Mouse (Mus musculus) frontal cortex, adult (tissue): ENCODE measurements around the gene Fat2.
A peak's percentile ranks its signal among the peaks of the same experiment; 100 is the strongest.

ENCODE experiments used
- ATAC-seq: cut with Nextera tagmentation; 2 replicates; pipeline ENCODE4 v1.9.2; 2017; ENCODE audit warnings: mild to moderate bottlenecking, moderate library complexity, mixed read lengths; ENCODE audit not compliant: low TSS enrichment

Fat2 gene

DNA sequence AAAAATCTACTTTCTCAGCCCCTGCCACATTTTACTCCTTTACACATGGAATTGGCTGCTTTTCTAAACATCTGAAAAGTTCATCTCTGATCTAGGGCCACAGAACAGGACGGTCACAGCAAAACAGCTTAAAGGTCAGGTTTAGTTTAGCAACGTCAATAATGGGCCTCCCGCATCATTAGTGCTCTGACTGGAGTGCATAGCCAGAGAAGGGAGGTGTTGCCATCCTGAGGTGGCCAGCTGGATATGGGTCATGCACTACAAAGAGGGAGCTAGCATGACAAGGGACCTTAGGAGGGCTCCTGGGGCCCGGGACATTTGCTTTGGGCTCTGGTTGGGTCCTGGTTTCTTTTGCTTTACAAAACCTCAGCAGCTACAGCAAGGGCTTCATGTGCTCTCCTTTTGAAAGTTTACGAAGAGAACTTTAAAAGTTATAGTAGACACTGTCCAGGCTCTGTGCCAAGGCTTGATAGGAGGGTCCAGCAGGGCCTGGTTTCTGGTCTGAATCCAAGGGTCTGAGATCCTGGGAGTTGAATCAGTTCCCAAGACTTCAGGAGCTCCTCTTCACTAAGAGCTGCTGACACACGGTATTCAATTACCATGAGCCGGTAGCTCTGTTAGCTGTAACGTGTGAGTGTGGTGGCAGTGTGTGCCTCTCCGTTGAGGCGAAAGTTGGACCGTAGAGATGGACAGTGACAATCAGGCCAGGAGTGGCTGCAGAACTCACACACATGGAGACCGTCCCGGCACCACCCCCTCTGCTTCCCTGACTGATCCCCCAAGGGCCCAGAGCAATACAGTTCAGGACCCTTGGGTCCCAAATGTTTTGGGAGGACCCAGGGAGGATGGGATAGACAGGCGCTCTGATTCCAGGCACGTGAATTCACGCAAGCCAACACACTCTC, 6.2 kb downstream of the Fat2 start:
- ATAC-seq: no peak

DNA sequence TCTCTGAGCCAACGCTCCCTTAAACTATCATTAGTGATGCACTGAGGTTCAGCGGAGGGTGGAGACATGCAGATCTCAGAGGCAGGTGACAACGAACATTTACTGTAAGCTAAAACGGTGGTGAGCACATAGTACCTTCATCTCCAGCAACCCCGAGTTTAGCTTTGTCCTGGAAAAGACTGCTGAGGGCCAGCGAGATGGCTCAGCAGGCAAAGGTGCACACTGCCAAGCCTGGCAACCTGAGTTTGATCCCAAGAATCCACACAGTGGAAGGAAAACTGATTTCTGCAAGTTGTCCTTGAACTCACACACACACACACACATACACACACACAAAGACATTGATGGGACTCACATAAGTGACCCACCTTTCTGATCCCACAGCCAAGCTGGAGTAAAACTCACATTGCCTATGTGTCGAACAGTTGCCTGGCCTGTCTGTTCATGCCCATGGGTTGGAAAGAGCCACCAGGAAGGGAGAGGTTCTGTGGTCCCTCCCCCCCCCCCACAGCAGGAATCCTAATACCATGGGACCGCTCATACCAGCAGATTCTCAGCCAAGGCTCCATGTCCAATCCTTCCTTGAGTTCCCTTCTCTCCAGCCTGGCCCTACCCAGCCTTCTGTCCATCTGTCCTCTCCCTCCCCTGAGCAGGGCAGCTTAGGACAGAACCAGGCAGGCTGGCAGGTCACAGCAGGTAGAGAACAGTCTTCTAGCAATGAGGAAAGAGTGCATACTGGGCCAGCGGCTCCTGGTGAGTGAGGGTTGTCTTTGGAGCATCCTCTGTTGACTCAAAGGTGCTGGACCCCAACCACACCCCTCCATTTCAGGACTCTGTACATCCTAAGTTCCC, 8.6 kb downstream of the Fat2 start:
- ATAC-seq: no peak

DNA sequence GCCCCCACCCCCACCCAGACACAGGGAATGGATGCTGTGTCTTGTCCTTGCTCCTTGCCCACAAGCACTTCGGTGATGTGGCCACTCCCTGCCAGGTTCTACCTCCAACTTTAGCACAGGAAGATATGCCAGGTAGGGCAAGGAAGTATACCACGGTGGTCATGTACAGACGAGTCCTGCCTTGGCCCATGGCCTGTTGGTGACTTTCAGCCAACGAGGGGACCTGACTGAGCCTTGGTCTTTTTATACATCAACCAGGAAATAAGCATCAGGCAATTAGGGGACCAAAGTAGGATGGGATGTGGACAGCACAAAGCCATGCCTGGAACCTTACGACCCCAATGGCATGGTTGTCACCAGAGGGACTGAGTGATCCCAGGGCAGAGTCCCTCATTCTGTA, 9.3 kb downstream of the Fat2 start:
- ATAC-seq: no peak

- ATAC-seq: no peak
Observed at GRCm38 (mm10) chr11:55326211-55326610, 10.2 kb downstream of the Fat2 start.

GRCm38 (mm10) chr11:55323854-55324253, 12.5 kb downstream of the Fat2 start:
- peak; percentile 72; the same call in 1 of the 2 replicates for ATAC-seq

DNA sequence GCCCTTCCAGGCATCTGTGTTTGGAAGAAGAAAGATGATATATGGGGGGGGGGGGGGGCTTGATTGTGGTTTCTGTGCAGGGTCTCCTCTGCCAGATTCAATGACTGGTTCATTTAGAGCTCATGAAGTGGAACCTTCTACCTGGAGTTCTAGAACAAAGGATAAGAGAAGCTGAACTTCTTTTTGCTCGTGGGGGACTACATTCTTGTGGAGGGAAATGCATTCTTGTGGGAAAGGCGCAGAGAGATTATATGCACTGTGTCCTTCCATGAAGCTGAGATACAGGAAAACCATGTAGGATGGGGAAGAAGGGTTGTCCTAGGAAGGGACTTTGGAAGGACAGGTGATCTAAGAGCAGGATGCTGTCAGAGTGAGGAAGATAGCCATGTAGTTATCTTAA, 15.4 kb downstream of the Fat2 start:
- no peak for ATAC-seq

DNA sequence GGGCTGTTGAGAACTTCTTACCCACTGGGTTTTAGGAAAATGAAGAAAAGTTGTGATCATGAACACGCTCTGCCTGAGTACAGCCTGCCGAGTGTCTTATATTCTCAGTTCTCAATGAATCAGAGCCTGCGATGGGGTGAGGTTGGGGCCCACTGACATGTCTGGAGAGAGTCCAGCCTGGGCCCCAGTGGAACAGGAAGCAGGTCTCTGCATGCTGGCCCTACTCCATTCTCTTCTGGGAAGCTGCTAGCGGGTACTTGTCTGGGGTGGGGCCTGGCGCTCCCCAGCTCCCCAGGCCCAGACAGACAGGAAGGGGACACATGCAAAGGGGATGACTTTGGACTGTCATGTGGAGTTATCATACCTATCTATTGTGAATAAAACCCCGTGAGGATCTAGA, 20.4 kb downstream of the Fat2 start:
- ATAC-seq: no peak

- ATAC-seq: no peak
Observed at GRCm38 (mm10) chr11:55314704-55315047, 21.7 kb downstream of the Fat2 start.

GRCm38 (mm10) chr11:55313768-55314703, 22.3 kb downstream of the Fat2 start:
- ATAC-seq: no peak

DNA sequence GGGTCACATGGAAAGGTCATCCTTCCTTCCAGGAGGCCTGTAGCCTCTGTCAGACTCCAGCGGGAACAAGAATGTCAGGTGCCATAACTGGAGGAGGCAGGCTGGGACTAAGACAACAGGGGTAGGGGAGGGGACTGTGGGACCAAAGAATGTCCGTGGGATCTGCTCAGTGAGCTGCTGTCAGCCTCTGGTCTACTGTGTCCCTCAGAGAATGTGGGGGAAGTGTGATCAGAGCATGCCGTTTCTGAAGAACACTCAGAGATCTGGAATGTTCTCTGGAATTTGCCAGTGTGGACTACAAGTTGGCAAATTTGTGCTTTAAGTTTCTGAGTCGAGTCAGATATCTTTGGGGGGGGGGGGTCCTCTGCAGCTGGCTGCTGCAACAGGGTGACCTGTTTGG, 34.0 kb downstream of the Fat2 start:
- ATAC-seq: no peak

DNA sequence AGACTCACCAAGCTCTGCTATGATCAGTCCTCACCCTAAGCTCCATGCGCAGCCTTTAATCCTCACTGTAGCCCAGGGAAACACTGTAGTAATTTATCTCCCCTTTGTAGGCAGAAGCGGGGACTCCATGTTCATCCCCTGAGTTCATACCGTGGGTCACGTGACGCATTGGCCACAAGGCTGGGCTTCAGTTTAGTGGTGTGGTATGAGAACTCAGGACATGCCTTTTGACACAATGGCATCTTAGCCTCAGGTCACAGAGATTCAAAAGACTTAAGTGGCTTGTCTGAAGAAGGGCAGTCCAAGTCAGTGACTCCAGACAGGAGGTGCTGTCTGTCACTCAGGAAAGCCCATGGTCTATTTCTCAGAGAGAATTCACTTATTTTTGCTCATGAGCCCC, 43.2 kb downstream of the Fat2 start:
- no peak for ATAC-seq

- ATAC-seq: no peak
Observed at GRCm38 (mm10) chr11:55291901-55292300, 44.5 kb downstream of the Fat2 start.

DNA sequence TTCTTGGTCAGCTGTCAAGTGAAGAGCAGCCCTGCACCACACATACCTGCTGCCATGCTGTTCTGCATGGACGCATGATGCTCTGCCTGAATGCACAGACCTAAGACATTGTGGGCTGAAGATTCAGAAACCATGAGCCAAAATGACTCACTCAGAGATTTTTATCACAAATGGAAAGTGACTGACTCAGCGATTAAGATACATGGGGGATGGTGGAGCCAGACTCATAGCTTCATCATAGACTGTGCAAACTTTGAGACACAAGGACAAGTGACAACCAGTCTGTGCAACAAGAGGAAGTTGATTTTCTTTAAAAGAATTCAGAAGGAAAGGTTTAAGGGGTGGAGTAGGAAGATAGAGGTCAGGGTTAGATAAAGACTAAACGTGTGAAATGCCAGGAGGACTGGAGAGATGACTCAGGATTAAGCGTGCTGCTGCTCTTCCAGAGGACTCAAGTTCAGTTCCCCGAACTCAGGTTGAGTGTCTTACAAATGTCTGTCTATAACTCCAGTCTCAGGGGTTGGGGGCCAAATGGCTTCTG, 46.4 kb downstream of the Fat2 start:
- ATAC-seq: 0 out of 2 replicates have a peak, but pooled peaks have one; percentile 31

DNA sequence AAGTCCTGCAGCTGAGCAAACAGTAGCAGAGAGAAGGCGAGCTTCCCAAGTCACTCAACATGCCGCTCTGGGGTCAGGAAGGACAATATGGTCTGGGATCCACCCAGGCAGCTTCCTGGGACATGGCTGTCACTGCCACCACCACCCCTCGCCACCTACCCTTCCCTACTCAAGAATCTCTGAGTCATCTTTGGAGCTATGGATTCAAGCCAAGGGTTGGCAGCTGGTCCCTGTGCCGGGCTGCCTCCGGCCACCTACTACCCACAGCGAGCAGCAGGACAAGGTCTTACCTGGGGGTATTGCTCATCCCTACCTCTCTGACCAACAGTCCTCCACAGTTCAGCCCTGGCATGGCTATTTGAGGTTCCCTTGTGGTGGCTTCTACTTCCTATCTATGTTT, 61.6 kb downstream of the Fat2 start:
- ATAC-seq: peak; percentile 41; the same call in 1 of the 2 replicates

DNA sequence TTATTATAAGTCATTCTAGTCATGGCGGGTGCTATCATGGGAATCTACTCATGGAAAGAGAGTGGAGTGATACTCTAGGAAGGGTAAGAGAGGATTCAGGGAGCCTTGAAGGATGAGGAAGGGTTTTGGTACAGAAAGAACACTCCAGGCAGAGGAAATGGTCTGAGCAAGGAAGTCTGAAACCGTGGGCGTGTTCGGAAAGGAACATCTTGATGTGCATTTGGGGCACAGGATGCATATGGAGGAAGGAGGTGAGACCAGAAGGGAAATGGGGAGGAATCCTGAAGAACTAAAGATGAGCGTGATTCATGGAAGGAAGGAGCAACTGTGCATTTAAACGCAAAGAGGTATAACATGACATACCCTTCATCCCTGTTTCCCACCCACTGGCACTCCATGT, 67.8 kb downstream of the Fat2 start:
- peak; percentile 57; the same call in 1 of the 2 replicates for ATAC-seq

DNA sequence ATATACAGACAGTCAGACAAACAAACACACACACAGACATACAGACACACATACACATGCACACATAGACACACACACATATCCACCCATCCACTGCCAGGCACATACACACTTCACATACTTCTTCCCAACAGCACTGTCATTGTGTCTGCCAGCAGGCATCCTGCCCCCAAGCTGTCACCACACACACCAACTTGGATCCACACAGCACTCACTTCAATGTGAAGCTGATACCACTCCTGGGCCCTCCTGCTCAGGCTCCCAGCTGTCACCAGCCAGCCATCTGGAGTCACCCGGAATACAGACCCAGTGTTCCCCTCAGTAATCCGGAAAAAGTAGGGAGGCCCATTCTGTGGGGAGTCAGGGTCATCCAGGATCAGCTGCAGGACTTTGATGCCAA, 70.7 kb downstream of the Fat2 start:
- ATAC-seq: no peak

DNA sequence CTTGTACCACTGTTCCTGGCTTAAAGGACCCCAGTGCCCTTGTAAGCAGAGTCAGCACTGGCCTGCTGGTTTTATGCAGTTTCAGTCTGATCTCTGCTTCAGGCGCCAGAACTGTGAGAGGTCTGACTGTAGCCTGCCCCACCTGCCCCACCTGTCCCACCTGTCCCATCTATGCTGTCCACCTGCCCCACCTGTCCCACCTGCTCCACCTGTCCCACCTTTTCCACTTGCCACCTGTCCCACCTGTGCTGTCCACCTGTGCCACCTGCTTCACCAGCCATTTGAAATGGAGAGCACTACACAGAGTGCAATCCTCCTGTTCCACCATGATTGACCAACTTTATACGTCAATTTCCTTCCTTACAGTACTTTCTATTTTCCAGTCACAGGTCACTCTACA, 72.0 kb downstream of the Fat2 start:
- no peak for ATAC-seq

GRCm38 (mm10) chr11:55262000-55262399, 74.4 kb downstream of the Fat2 start:
- no peak for ATAC-seq

- ATAC-seq: no peak
Observed at GRCm38 (mm10) chr11:55261105-55261504, 75.3 kb downstream of the Fat2 start.

DNA sequence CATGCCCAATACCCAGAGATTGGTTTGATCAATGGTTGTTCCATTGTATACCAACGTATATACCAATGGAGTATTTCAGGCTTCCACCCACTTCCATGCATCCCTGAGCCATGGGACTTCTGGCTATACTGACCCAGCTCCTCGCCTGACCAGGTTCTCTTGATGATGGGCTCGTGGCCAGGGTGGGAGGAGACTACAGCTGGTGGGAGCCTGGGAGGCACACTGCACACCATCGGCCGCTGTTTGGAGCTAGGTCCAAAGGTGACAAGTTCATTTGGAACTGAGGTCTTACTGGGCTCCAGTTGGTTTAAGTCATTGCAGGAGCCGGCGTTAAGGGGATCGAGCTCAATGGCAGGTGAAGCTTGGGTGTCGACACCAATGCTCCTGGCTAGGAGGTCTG, 83.0 kb downstream of the Fat2 start:
- no peak for ATAC-seq

- ATAC-seq: no peak; the same call in 1 of the 2 replicates
Observed at GRCm38 (mm10) chr11:55250527-55250926, 85.8 kb downstream of the Fat2 start.
